Mouse (Mus musculus) liver, embryonic 12.5 days (tissue): ENCODE measurements around the gene Kctd13. TPM values are rescaled to one million over a fixed set of nuclear protein-coding genes. Genes with fewer than 3 reads are reported as not detected.
"Not testable (repeated sequence)": the region's sequence is repeated elsewhere in the genome, so short reads cannot be mapped to it uniquely, and the experiment has no call there.

Experiments used
- ATAC-seq: fragments of 200-750 bp; cut with Nextera tagmentation; 2 replicates; pipeline ENCODE4 v1.8.0; 2017; ENCODE audit warnings: moderate number of reproducible peaks, mild to moderate bottlenecking, moderate library complexity
- H3K27ac ChIP-seq: fragments of 300-500 bp; sonication (generic); 2 replicates; pipeline ENCODE4 v1.5.1; 2016; ENCODE audit warnings: mild to moderate bottlenecking
- H3K27me3 ChIP-seq: fragments of 300-500 bp; sonication (generic); replicated peaks from 2 replicates; pipeline ENCODE4 v1.6.1; 2016; ENCODE audit warnings: mild to moderate bottlenecking, moderate library complexity
- H3K36me3 ChIP-seq: fragments of 300-500 bp; sonication (generic); 2 replicates; pipeline ENCODE4 v1.6.1; 2016; ENCODE audit warnings: mild to moderate bottlenecking, moderate library complexity
- H3K4me1 ChIP-seq: fragments of 300-500 bp; sonication (generic); 2 replicates; pipeline ENCODE4 v1.6.1; 2016
- H3K4me2 ChIP-seq: fragments of 300-500 bp; sonication (generic); 2 replicates; pipeline ENCODE4 v1.6.1; 2016; ENCODE audit warnings: mild to moderate bottlenecking, moderate library complexity
- H3K4me3 ChIP-seq: fragments of 300-500 bp; sonication (generic); 2 replicates; pipeline ENCODE4 v1.5.1; 2016; ENCODE audit warnings: mild to moderate bottlenecking, moderate library complexity
- H3K9ac ChIP-seq: fragments of 300-500 bp; sonication (generic); 2 replicates; pipeline ENCODE4 v1.6.1; 2016; ENCODE audit warnings: mild to moderate bottlenecking, moderate library complexity
- H3K9me3 ChIP-seq: fragments of 300-500 bp; sonication (generic); replicated peaks from 2 replicates; pipeline ENCODE4 v1.6.1; 2016; ENCODE audit warnings: mild to moderate bottlenecking, moderate library complexity
- WGBS: fragments of 180-500 bp; shearing (Covaris S2); methylation state at CpG from one replicate; pipeline ENCODE4 v1.1.7; 2016; ENCODE audit not compliant: insufficient replicate concordance; 5-methylcytosine and 5-hydroxymethylcytosine counted together
- polyA plus RNA-seq: library from polyadenylated mRNA; unstranded; fragments of >200 nt; fragmentation: Nextera tagmentation; extraction: Ambion mirVana; gene quantifications from 2 replicates; pipeline ENCODE4 v1.2.1, GENCODE M21; 2016

Gene Kctd13
- 10.3 and 10.7 TPM in 2 replicates for polyA plus RNA-seq

GRCm38 (mm10) chr7:126928384-126929037, at the start of gene Kctd13:
Gene Kctd13, plus strand, starts transcription at chr7:126928879.
- Histone ChIP-seq H3K4me3 (peak within 1 kb of the TSS; percentile 90), H3K4me2 (peak within 1 kb of the TSS; percentile 100), H3K27ac (peak within 1 kb of the TSS; percentile 83), H3K27me3 (no peaks in the 10 kb centered on the region), H3K9ac (peak within 1 kb of the TSS; percentile 95), H3K9me3 (no peaks in the 10 kb centered on the region), H3K4me1 (peaks cover 57% of the 10 kb centered on the region), H3K36me3 (peaks cover 29% of the 10 kb centered on the region)
- WGBS = 2% methylated on average over 56 of the region's 56 CpGs
- peak; percentile 97 for ATAC-seq

GRCm38 (mm10) chr7:126881040-126881439, 47.6 kb upstream of the Kctd13 start:
- Histone ChIP-seq H3K27ac (no peak overlapping the region), H3K9me3 (no peaks in the 10 kb centered on the region), H3K36me3 (peaks cover 66% of the 10 kb centered on the region), H3K9ac (peak overlapping the region; percentile 88), H3K4me3 (peak overlapping the region; percentile 79; the same call in 1 of the 2 replicates), H3K4me2 (peak overlapping the region; percentile 96), H3K4me1 (peaks cover 55% of the 10 kb centered on the region), H3K27me3 (no peaks in the 10 kb centered on the region)
- WGBS = 37% methylated on average over 6 of the region's 6 CpGs
- ATAC-seq = no peak

GRCm38 (mm10) chr7:126883731-126884181, 44.9 kb upstream of the Kctd13 start:
- Histone ChIP-seq H3K27ac (peak overlapping the region; percentile 90), H3K4me2 (peak overlapping the region; percentile 96), H3K4me1 (peaks cover 43% of the 10 kb centered on the region), H3K27me3 (no peaks in the 10 kb centered on the region), H3K9me3 (no peaks in the 10 kb centered on the region), H3K9ac (peak overlapping the region; percentile 88), H3K4me3 (peak overlapping the region; percentile 79), H3K36me3 (peaks cover 39% of the 10 kb centered on the region)
- no peak for ATAC-seq
- WGBS = 0% methylated on average over 13 of the region's 15 CpGs

GRCm38 (mm10) chr7:126884286-126885164, 44.2 kb upstream of the Kctd13 start, which contains the start of gene Taok2:
Gene Taok2, minus strand, starts transcription at chr7:126884703.
- H3K4me2 ChIP-seq = peak within 1 kb of the TSS; percentile 96
- peaks cover 31% of the 10 kb centered on the region for H3K36me3 ChIP-seq
- H3K27me3 ChIP-seq = no peaks in the 10 kb centered on the region
- under 1% methylated on average over 56 of the region's 56 CpGs for WGBS
- H3K4me3 ChIP-seq = peak within 1 kb of the TSS; percentile 79
- H3K27ac ChIP-seq = peak within 1 kb of the TSS; percentile 90
- peak within 1 kb of the TSS; percentile 88 for H3K9ac ChIP-seq
- H3K9me3 ChIP-seq = no peaks in the 10 kb centered on the region
- ATAC-seq = peak; percentile 95
- H3K4me1 ChIP-seq = peaks cover 43% of the 10 kb centered on the region

GRCm38 (mm10) chr7:126887281-126887680, 41.4 kb upstream of the Kctd13 start:
- H3K27me3 ChIP-seq = no peaks in the 10 kb centered on the region
- WGBS = 77% methylated on average over 5 of the region's 5 CpGs

GRCm38 (mm10) chr7:126888852-126889251, 39.8 kb upstream of the Kctd13 start:
- H3K9ac ChIP-seq = no peak overlapping the region
- WGBS = 49% methylated on average over 7 of the region's 7 CpGs
- no peak overlapping the region for H3K27ac ChIP-seq
- H3K27me3 ChIP-seq = no peaks in the 10 kb centered on the region
- no peak overlapping the region for H3K4me3 ChIP-seq
- peaks cover 18% of the 10 kb centered on the region for H3K36me3 ChIP-seq
- H3K4me1 ChIP-seq = peaks cover 11% of the 10 kb centered on the region
- no peak overlapping the region for H3K4me2 ChIP-seq
- ATAC-seq = no peak
- H3K9me3 ChIP-seq = no peaks in the 10 kb centered on the region

More at GRCm38 (mm10) chr7:126887281-126887680, 41.4 kb upstream of the Kctd13 start:
- Histone ChIP-seq H3K4me2 (no peak overlapping the region), H3K36me3 (peaks cover 22% of the 10 kb centered on the region), H3K9ac (0 out of 2 replicates have a peak overlapping the region, but pooled peaks have one; percentile 0), H3K4me3 (no peak overlapping the region), H3K27ac (no peak overlapping the region), H3K9me3 (no peaks in the 10 kb centered on the region), H3K4me1 (peaks cover 27% of the 10 kb centered on the region)
- no peak for ATAC-seq

- peaks cover under 1% of the 10 kb centered on the region; the same call in 1 of the 2 replicates for H3K36me3 ChIP-seq
- no peaks in the 10 kb centered on the region for H3K9me3 ChIP-seq
- ATAC-seq = no peak
- peaks cover 19% of the 10 kb centered on the region for H3K4me1 ChIP-seq
- H3K27ac ChIP-seq = peak overlapping the region; percentile 73
- H3K27me3 ChIP-seq = no peaks in the 10 kb centered on the region
- H3K4me3 ChIP-seq = peak overlapping the region; percentile 73
- H3K4me2 ChIP-seq = peak overlapping the region; percentile 84
- H3K9ac ChIP-seq = peak overlapping the region; percentile 79
- 70% methylated on average over 5 of the region's 5 CpGs for WGBS
These were observed 31.8 kb upstream of the Kctd13 start for GRCm38 (mm10) chr7:126896912-126897311.

- H3K9me3 ChIP-seq = no peaks in the 10 kb centered on the region
- WGBS = 9% methylated on average over 16 of the region's 16 CpGs
- H3K36me3 ChIP-seq = no peaks in the 10 kb centered on the region
These were observed 31.1 kb upstream of the Kctd13 start for GRCm38 (mm10) chr7:126897390-126898101.

GRCm38 (mm10) chr7:126898102-126898990, 30.3 kb upstream of the Kctd13 start:
- peaks cover 19% of the 10 kb centered on the region for H3K4me1 ChIP-seq
- H3K4me3 ChIP-seq = peak overlapping the region; percentile 73
- H3K36me3 ChIP-seq = no peaks in the 10 kb centered on the region
- H3K9me3 ChIP-seq = no peaks in the 10 kb centered on the region
- H3K9ac ChIP-seq = peak overlapping the region; percentile 79
- peak overlapping the region; percentile 84 for H3K4me2 ChIP-seq
- 11% methylated on average over 37 of the region's 37 CpGs for WGBS
- no peaks in the 10 kb centered on the region for H3K27me3 ChIP-seq
- ATAC-seq = peak; percentile 95
- peak overlapping the region; percentile 73 for H3K27ac ChIP-seq

More at GRCm38 (mm10) chr7:126897390-126898101, 31.1 kb upstream of the Kctd13 start:
- peaks cover 19% of the 10 kb centered on the region for H3K4me1 ChIP-seq
- ATAC-seq = peak; percentile 67
- peak overlapping the region; percentile 73 for H3K27ac ChIP-seq
- H3K4me3 ChIP-seq = peak overlapping the region; percentile 73
- peak overlapping the region; percentile 84 for H3K4me2 ChIP-seq
- no peaks in the 10 kb centered on the region for H3K27me3 ChIP-seq
- H3K9ac ChIP-seq = peak overlapping the region; percentile 79

- H3K4me2 ChIP-seq, ATAC-seq, H3K27ac ChIP-seq, H3K27me3 ChIP-seq, H3K9me3 ChIP-seq, H3K36me3 ChIP-seq, H3K9ac ChIP-seq, H3K4me3 ChIP-seq: not testable (repeated sequence)
- WGBS = 74% methylated on average over 8 of the region's 9 CpGs
- H3K4me1 ChIP-seq = peaks cover 19% of the 10 kb centered on the region
These were observed 28.9 kb upstream of the Kctd13 start for GRCm38 (mm10) chr7:126899781-126900180.
